Mouse (Mus musculus): ENCODE measurements at regions not wholly inside any gene's neighbourhood (a gene's known extent, or its start where the extent isn't known, plus 50 kb on each side); places are given as distances from the start of the nearest gene placed in this dataset.

DNA sequence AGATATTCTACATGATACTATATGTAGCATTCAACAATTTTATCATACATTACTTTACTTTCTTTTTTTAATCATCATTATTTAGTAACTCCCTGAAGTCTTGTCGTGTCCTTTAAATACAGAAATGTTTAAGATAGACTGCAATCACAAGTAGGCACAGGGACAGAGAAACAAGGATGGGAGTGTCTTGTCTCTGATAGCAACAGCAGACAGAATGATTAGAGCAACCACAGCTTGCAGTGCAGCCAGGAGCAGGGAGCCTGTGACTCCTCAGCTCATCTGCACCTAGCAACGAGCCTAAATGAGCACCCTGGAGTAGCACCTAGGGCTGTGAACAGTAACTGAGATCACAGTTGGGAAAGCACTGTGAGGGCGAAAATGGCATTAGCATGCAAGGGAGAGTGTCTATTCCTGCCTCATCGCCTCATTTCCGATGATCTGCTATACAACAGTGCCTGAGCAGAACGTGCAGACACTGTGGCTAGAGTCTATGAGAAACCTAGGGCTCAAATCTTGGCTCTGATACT, 467.4 kb upstream of the Kif18a start:
- TF ChIP-seq CTCF (conservative IDR thresholded peaks at IDR 0.05; ENCODE audit: low read length): no peak
- TF ChIP-seq POU5F1 (IDR thresholded peaks at IDR 0.05; ENCODE audit: borderline replicate concordance, low read length): no peak
- TF ChIP-seq NANOG (IDR thresholded peaks at IDR 0.05; ENCODE audit: borderline replicate concordance, low read length): no peak

Data from E14TG2a.4 (cell line).